ENCODE assay signal across 15 mouse cellular contexts in the genomic region with DNA sequence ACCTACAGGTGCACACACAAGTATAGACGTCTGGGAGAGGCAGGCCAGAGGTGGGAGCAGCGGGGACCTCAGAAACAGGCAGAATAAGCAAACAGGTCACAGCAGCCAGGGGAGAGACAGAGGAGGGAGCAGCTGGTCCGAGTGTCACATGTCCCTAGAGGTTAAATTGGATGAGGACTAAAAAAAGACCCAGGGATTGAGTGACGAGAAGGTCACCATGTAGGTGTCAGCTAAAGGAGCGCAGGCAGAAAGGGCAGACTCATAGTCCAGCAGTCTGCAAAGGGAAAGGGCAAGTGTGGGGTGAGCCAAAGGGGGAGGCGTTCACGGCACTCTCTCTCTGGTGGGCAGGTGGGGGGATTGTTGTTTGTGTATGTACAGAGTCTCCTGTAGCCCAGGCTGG.
A peak's percentile ranks its signal among the peaks of the same experiment; 100 is the strongest.
DNase-seq lines count a peak whose midpoint lies in the region; ATAC-seq and TF ChIP-seq lines count a peak whose summit lies in the region.
"Had no signal": no experiment of that assay in that cellular context is flagged by ENCODE, and none has a peak within 500 bp of the region (broad histone marks: within the 10 kb centered on the region; RNA-seq: fewer than 3 reads in every experiment).

No protein-coding gene starts in this region.

- no peaks in the 10 kb centered on the region for H3K9me3 ChIP-seq in kidney, embryonic 14.5 days (ENCODE audit: control insufficient read depth, low read length)
- 0 out of 2 replicates have a peak, but pooled peaks cover 6% of the 10 kb centered on the region for H3K9me3 ChIP-seq in midbrain, postnatal 0 days (ENCODE audit: low read length)
- H3K9me3 ChIP-seq: embryonic facial prominence, embryonic 10.5 days; forebrain, embryonic 15.5 days; hindbrain, embryonic 15.5 days had no signal

- no peak overlapping the region for H3K27ac ChIP-seq in kidney, embryonic 14.5 days (ENCODE audit: low read depth, low read length)
- no peak overlapping the region for H3K27ac ChIP-seq in midbrain, postnatal 0 days (ENCODE audit: low read depth, low read length)
- H3K27ac ChIP-seq: embryonic facial prominence, embryonic 10.5 days; forebrain, embryonic 15.5 days; hindbrain, embryonic 15.5 days; neural tube, embryonic 13.5 days had no signal

- no peak for TF ChIP-seq CTCF in midbrain, postnatal 0 days (IDR thresholded peaks at IDR 0.05)

- peak; percentile 70 for ATAC-seq in kidney, embryonic 14.5 days (ENCODE audit: low FRiP score, low TSS enrichment)
- no peak for ATAC-seq in midbrain, postnatal 0 days (ENCODE audit: low FRiP score)
- ATAC-seq in monocyte, adult 5-6 weeks (replicated peaks; ENCODE audit: insufficient number of reproducible peaks, low FRiP score, low TSS enrichment, poor library complexity, severe bottlenecking): no peak
- ATAC-seq: forebrain, embryonic 15.5 days had no signal

- H3K4me1 ChIP-seq in kidney, embryonic 14.5 days (ENCODE audit: control insufficient read depth, insufficient read depth, low read length): peaks cover 3% of the 10 kb centered on the region; the same call in 1 of the 2 replicates
- no peaks in the 10 kb centered on the region for H3K4me1 ChIP-seq in midbrain, postnatal 0 days (ENCODE audit: insufficient read depth, low read length)
- H3K4me1 ChIP-seq: forebrain, embryonic 15.5 days; hindbrain, embryonic 15.5 days; neural tube, embryonic 13.5 days had no signal

- no peak for DNase-seq in kidney, adult 18-20 months
- DNase-seq in gastrocnemius, postnatal 25 days: peak; percentile 66
- DNase-seq in heart, postnatal 10 days: peak; percentile 39 to 51
- DNase-seq in skeletal muscle tissue, adult 2 months (ENCODE audit: low read depth, low spot score): peak; percentile 94
- DNase-seq in midbrain, postnatal 0 days (ENCODE audit: low spot score): no peak
- no peak for DNase-seq in cerebellum, postnatal 36 days
- DNase-seq: cerebellum, adult 11 months; right cerebral cortex, postnatal 14 days had no signal

- no peaks in the 10 kb centered on the region for H3K27me3 ChIP-seq in kidney, embryonic 14.5 days (ENCODE audit: control insufficient read depth, insufficient read depth, low read length)
- no peaks in the 10 kb centered on the region for H3K27me3 ChIP-seq in midbrain, postnatal 0 days (ENCODE audit: insufficient read depth, low read length)
- H3K27me3 ChIP-seq: forebrain, embryonic 15.5 days; hindbrain, embryonic 15.5 days; limb, embryonic 15.5 days; neural tube, embryonic 13.5 days had no signal

- intact Hi-C loops in heart, postnatal 10 days (cut with DNase I): no loop called here

- WGBS in kidney, embryonic 14.5 days: 19% methylated on average over 7 of the region's 7 CpGs
- WGBS in midbrain, postnatal 0 days: 55% methylated on average over 7 of the region's 7 CpGs

- H3K9ac ChIP-seq in kidney, embryonic 14.5 days (ENCODE audit: low read depth, low read length): no peak overlapping the region
- no peak overlapping the region for H3K9ac ChIP-seq in midbrain, postnatal 0 days (replicated peaks; ENCODE audit: low read length, poor library complexity, severe bottlenecking)
- H3K9ac ChIP-seq: forebrain, embryonic 15.5 days; hindbrain, embryonic 15.5 days; limb, embryonic 15.5 days; neural tube, embryonic 13.5 days had no signal

- H3K4me3 ChIP-seq in kidney, embryonic 14.5 days (ENCODE audit: low read length): no peak overlapping the region
- no peak overlapping the region for H3K4me3 ChIP-seq in midbrain, postnatal 0 days (ENCODE audit: low read depth, low read length)
- H3K4me3 ChIP-seq: embryonic facial prominence, embryonic 10.5 days; forebrain, embryonic 15.5 days; hindbrain, embryonic 15.5 days; limb, embryonic 15.5 days; neural tube, embryonic 13.5 days had no signal

- no peak overlapping the region for H3K4me2 ChIP-seq in kidney, embryonic 14.5 days (replicated peaks; ENCODE audit: low read depth, low read length)
- no peak overlapping the region for H3K4me2 ChIP-seq in midbrain, postnatal 0 days (ENCODE audit: low read depth, low read length, poor library complexity, severe bottlenecking)
- H3K4me2 ChIP-seq: forebrain, embryonic 15.5 days; hindbrain, embryonic 15.5 days; limb, embryonic 15.5 days; neural tube, embryonic 13.5 days had no signal

- H3K36me3 ChIP-seq in kidney, embryonic 14.5 days (ENCODE audit: control insufficient read depth, insufficient read depth, low read length): no peaks in the 10 kb centered on the region
- no peaks in the 10 kb centered on the region for H3K36me3 ChIP-seq in midbrain, postnatal 0 days (ENCODE audit: insufficient read depth, low read length)
- H3K36me3 ChIP-seq: embryonic facial prominence, embryonic 10.5 days; forebrain, embryonic 15.5 days; hindbrain, embryonic 15.5 days; limb, embryonic 15.5 days; neural tube, embryonic 13.5 days had no signal

Comparison
In these comparisons a context has a peak if more than half of its experiments do, and no peak if none do; other contexts are left out.
1. DNase-seq: peak in gastrocnemius, postnatal 25 days (single experiment), heart, postnatal 10 days (2 of 2) and skeletal muscle tissue, adult 2 months (single experiment); none in kidney, adult 18-20 months (single experiment), midbrain, postnatal 0 days (single experiment) and cerebellum, postnatal 36 days (0 of 2).